In the genomic region with DNA sequence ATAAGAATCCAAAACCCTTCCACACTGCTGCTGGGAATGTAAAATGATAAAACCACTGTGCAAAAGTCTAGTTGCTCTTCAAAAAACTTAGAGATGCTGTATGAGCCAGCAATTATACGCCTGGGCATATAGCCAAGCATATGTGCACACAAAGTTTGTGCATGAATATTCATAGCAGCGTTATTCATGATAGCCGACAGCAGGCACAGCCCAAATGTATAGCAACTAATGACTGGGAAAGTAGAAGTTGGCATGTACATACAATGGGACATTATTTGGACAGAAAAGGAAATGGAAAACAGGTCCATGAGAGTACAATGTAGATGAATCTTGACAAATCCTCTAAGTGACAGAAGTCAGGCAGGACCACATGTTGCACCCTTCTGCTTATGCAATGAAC, we compare ENCODE assay signal across 15 mouse cellular contexts.
DNase-seq lines count a peak whose midpoint lies in the region; ATAC-seq lines count a peak whose summit lies in the region.
"Had no signal": no experiment of that assay in that cellular context is flagged by ENCODE, and none has a peak within 500 bp of the region (broad histone marks: within the 10 kb centered on the region; RNA-seq: fewer than 3 reads in every experiment).

No protein-coding gene starts in this region.

- no peak overlapping the region for H3K27ac ChIP-seq in hindbrain, embryonic 11.5 days (ENCODE audit: low read depth, low read length)
- H3K27ac ChIP-seq in hindbrain, embryonic 10.5 days, result no peak overlapping the region
- H3K27ac ChIP-seq: heart, embryonic 10.5 days; liver, embryonic 14.5 days; midbrain, embryonic 15.5 days had no signal

- no peaks in the 10 kb centered on the region for H3K36me3 ChIP-seq in hindbrain, embryonic 11.5 days (ENCODE audit: control insufficient read depth, insufficient read depth, low read length)
- H3K36me3 ChIP-seq in hindbrain, embryonic 10.5 days, result no peaks in the 10 kb centered on the region
- H3K36me3 ChIP-seq: heart, embryonic 10.5 days; midbrain, embryonic 15.5 days had no signal

- ATAC-seq in hindbrain, embryonic 11.5 days (ENCODE audit: low FRiP score), result peak; percentile 68
- ATAC-seq: CD4-positive, CD25-positive, alpha-beta regulatory T cell, adult 4 months; midbrain, embryonic 15.5 days had no signal

- H3K27me3 ChIP-seq in hindbrain, embryonic 11.5 days (ENCODE audit: control insufficient read depth, insufficient read depth, low read length), result no peaks in the 10 kb centered on the region
- H3K27me3 ChIP-seq in hindbrain, embryonic 10.5 days (ENCODE audit: insufficient read depth, poor library complexity, severe bottlenecking), result no peaks in the 10 kb centered on the region
- H3K27me3 ChIP-seq: midbrain, embryonic 15.5 days had no signal

- no peaks in the 10 kb centered on the region for H3K9me3 ChIP-seq in hindbrain, embryonic 11.5 days (ENCODE audit: control insufficient read depth, low read length)
- H3K9me3 ChIP-seq in hindbrain, embryonic 10.5 days, result no peaks in the 10 kb centered on the region
- H3K9me3 ChIP-seq: heart, embryonic 10.5 days; midbrain, embryonic 15.5 days had no signal

- DNase-seq in hindbrain, embryonic 11.5 days (ENCODE audit: low spot score), result no peak
- no peak for DNase-seq in hindbrain, embryonic 10.5 days (ENCODE audit: low spot score)
- DNase-seq in retina, postnatal 1 day, result peak; percentile 56
- DNase-seq in retina, embryonic 14.5 days (ENCODE audit: low spot score), result no peak
- peak; percentile 75 to 89 for DNase-seq in left cerebral cortex, postnatal 14 days (ENCODE audit: low spot score in 2 of 2)
- no peak for DNase-seq in adrenal gland, postnatal 14 days
- no peak for DNase-seq in adrenal gland, adult 8-10 months
- no peak for DNase-seq in urinary bladder, postnatal 4 days (ENCODE audit: low spot score in 2 of 2)
- DNase-seq: cerebellum, postnatal 14 days; thymus, postnatal 4 days had no signal

- no peak overlapping the region for H3K4me2 ChIP-seq in hindbrain, embryonic 11.5 days (replicated peaks; ENCODE audit: low read depth, low read length)
- H3K4me2 ChIP-seq: midbrain, embryonic 15.5 days had no signal

- H3K4me1 ChIP-seq in hindbrain, embryonic 11.5 days (replicated peaks; ENCODE audit: control insufficient read depth, insufficient read depth, low read length), result no peaks in the 10 kb centered on the region
- H3K4me1 ChIP-seq in hindbrain, embryonic 10.5 days (replicated peaks), result 0 out of 2 replicates have a peak, but pooled peaks cover 4% of the 10 kb centered on the region
- H3K4me1 ChIP-seq: heart, embryonic 10.5 days had no signal

- H3K4me3 ChIP-seq in hindbrain, embryonic 11.5 days (ENCODE audit: low read depth, low read length), result no peak overlapping the region
- no peak overlapping the region for H3K4me3 ChIP-seq in hindbrain, embryonic 10.5 days
- H3K4me3 ChIP-seq: erythroblast, embryonic 14.5 days; heart, embryonic 10.5 days; midbrain, embryonic 15.5 days had no signal

- H3K9ac ChIP-seq in hindbrain, embryonic 11.5 days (ENCODE audit: low read depth, low read length), result no peak overlapping the region
- H3K9ac ChIP-seq: liver, embryonic 14.5 days; midbrain, embryonic 15.5 days had no signal

- WGBS in hindbrain, embryonic 11.5 days, result 69% methylated on average over 3 of the region's 3 CpGs
- 77% methylated on average over 3 of the region's 3 CpGs for WGBS in hindbrain, embryonic 10.5 days

- intact Hi-C loops in left cerebral cortex, postnatal 14 days (cut with DNase I), result no loop called here

Comparison
In these comparisons a context has a peak if more than half of its experiments do, and no peak if none do; other contexts are left out.
1. DNase-seq: peak in retina, postnatal 1 day (single experiment) and left cerebral cortex, postnatal 14 days (2 of 2); none in hindbrain, embryonic 11.5 days (single experiment), hindbrain, embryonic 10.5 days (single experiment), retina, embryonic 14.5 days (single experiment), adrenal gland, postnatal 14 days (single experiment), adrenal gland, adult 8-10 months (single experiment) and urinary bladder, postnatal 4 days (0 of 2).